Mouse (Mus musculus): Measurements from ENCODE around the gene Aoc1.

DNA sequence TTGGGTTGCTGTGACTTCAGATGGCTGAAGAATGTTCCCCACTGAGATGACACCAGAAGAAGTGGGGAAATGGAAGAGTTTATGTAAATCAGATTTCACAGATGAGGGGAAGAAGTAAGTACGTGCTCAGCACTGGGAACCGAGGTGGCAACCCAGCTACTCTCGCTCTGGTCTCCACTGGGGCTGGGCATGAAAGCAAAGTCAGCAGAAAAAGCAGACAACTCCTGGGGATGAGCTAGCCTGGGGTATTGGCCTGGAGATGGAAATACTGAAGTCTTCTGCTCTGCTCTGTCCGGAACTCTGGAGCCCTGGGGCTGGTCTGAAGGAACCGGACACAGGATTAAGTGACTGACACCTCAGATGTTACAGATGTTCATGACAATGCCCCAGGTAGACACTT lies 81.5 kb downstream of the Aoc1 start:
- TF ChIP-seq CTCF (IDR thresholded peaks at IDR 0.05; ENCODE audit: borderline replicate concordance, extremely low read depth, insufficient read depth, insufficient read length) (no peak), POLR2A (IDR thresholded peaks at IDR 0.05; ENCODE audit: borderline replicate concordance, extremely low read depth, insufficient read depth, insufficient read length, poor library complexity, severe bottlenecking) (no peak)
